Mouse (Mus musculus): ENCODE data around the gene Wnk1. TPM values are rescaled to one million over a fixed set of nuclear protein-coding genes. Genes with fewer than 3 reads are reported as not detected.

The Wnk1 gene
- total RNA-seq, 1 experiment from 2014 or later, result 233 TPM

DNA sequence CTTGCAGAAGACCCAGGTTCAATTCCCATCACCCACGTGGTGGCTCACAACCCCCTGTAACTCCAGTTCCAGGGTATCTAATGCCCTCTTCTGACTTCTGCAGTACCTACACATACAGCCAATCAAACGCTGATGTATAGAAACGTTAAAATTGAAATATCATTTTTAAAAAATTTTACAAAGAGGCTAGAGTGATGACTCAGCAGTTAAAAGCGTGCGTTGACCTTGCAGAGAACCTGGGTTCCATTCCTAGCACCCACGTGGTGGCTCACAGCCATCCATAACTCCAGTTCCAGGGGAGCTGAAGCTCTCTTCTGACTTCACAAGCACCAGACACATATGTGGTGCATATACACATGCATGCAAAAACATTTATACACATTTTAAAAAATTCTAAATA, 15.9 kb upstream of the Wnk1 start:
- no peak for ATAC-seq (replicated peaks in 1 of 2; ENCODE audit: insufficient read depth in 1 of 2, low FRiP score in 2 of 2, low TSS enrichment in 1 of 2, low read depth in 1 of 2, poor library complexity in 2 of 2, severe bottlenecking in 2 of 2)

DNA sequence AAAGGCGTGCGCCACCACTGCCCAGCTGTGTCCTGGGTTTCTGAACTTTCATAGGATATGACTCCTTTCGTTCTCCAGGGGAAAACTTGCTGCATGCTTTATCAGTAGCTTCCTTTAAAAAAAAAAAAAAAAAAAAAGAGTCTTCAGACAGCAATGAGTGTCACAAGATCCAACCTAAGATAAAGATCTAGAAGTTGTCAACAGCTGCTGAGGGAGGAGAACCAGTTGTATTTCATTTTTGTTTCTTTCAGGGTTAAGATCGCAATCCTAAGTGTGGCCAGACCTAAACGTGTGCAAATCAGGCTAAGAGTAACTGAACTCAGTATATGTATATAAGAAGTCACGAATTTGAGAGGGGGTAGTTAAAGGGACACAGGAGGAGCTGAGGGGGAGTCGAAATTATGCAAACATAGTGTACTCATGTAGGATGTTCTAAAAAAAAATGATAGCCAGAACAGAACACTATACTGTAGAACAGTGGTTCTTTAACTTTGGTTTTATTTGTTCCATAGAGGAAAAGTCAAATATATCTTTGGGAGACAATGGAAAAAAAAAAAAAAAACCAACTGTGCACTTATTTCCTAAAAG, 9.3 kb upstream of the Wnk1 start:
- no peak for ATAC-seq (replicated peaks in 1 of 2; ENCODE audit: insufficient read depth in 1 of 2, low FRiP score in 2 of 2, low TSS enrichment in 1 of 2, low read depth in 1 of 2, poor library complexity in 2 of 2, severe bottlenecking in 2 of 2)

GRCm38 (mm10) chr6:120045406-120045805, 6.9 kb upstream of the Wnk1 start:
- ATAC-seq (replicated peaks in 1 of 2; ENCODE audit: insufficient read depth in 1 of 2, low FRiP score in 2 of 2, low TSS enrichment in 1 of 2, low read depth in 1 of 2, poor library complexity in 2 of 2, severe bottlenecking in 2 of 2), result no peak

DNA sequence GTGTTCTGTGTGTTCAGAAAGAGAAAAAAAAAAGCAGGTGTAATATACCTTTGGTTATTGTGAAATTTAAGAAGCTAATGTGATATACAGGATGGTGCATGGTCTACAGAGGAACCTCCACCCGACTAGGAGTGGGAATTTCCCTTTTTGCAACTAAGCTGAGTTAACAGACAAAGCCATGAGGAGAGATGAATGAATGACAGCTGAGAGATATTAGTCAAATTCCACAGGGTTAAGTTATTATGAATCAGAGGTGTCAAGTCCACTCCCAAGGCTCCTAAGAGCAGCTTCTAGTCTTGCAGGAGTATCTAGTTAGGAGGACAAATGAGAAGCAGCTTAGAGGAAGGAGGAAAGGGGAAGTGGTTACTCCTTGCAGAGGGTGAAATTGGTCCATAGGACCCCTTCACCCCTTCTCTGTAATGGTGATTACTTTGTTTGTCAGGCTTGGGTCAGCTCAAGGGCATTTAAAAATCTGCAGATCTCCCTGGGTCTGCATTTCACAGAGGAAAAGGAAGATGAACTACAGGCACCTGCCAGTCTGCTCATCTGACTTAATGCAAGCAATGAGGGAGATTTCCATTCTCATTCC, 4.3 kb upstream of the Wnk1 start:
- peak; percentile 47 to 51 for ATAC-seq (replicated peaks in 1 of 2; ENCODE audit: insufficient read depth in 1 of 2, low FRiP score in 2 of 2, low TSS enrichment in 1 of 2, low read depth in 1 of 2, poor library complexity in 2 of 2, severe bottlenecking in 2 of 2)

GRCm38 (mm10) chr6:120040557-120040857, 2.0 kb upstream of the Wnk1 start:
- no peak for ATAC-seq (replicated peaks in 1 of 2; ENCODE audit: insufficient read depth in 1 of 2, low FRiP score in 2 of 2, low TSS enrichment in 1 of 2, low read depth in 1 of 2, poor library complexity in 2 of 2, severe bottlenecking in 2 of 2)

GRCm38 (mm10) chr6:120039668-120040556, 1.4 kb upstream of the Wnk1 start:
- ATAC-seq (replicated peaks in 1 of 2; ENCODE audit: insufficient read depth in 1 of 2, low FRiP score in 2 of 2, low TSS enrichment in 1 of 2, low read depth in 1 of 2, poor library complexity in 2 of 2, severe bottlenecking in 2 of 2), result peak; percentile 54 to 59

DNA sequence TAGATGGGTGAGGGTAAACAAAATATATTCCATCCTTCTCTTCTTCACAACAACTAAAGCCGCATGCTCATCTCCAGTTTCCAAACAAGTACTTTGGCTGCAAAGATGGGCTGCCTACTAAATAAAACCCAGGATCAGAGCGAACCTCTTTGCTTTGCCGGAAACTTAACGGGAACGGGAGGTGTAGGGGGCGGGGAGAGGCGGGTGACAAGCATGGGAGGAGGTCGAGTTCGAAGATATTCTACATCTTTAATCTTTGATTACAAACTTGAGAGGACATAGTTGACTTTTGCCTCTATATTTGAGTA, 738 bp upstream of the Wnk1 start:
- ATAC-seq (replicated peaks in 1 of 2; ENCODE audit: insufficient read depth in 1 of 2, low FRiP score in 2 of 2, low TSS enrichment in 1 of 2, low read depth in 1 of 2, poor library complexity in 2 of 2, severe bottlenecking in 2 of 2), result no peak

GRCm38 (mm10) chr6:120037636-120038365, 671 bp downstream of the Wnk1 start:
- ATAC-seq (replicated peaks in 1 of 2; ENCODE audit: insufficient read depth in 1 of 2, low FRiP score in 2 of 2, low TSS enrichment in 1 of 2, low read depth in 1 of 2, poor library complexity in 2 of 2, severe bottlenecking in 2 of 2), result no peak

DNA sequence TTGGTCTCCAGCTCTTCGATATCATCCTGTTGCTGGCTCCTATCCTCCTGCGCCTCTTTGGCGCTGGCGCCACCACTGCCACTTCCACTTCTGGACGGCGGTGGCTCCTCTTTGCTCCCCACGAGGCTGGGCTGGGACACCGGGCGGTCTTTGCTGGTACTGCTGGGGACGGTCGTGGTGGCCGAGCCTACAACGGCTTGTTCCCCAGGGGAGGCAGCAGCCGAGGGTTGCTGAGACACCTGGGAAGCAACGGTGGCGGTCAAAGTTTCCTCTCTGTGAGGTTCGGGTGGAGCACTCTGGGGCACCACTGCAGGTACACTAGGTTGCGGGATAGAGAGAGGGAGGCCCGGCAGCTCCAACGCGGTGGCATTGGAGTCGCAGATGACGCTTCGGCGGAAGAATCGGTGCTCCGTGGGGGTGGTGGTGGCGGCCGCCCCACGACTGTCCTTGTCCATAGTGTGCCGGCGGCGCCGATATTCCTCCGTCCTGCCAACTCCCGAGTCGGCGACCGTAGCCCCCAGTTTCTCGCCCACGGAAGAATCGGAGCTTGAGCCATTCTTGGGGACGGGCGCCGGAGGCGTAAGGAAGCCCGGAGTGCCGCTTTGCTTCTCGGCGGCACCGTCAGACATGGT, 1.4 kb downstream of the Wnk1 start:
- peak; percentile 57 to 75 for ATAC-seq (replicated peaks in 1 of 2; ENCODE audit: insufficient read depth in 1 of 2, low FRiP score in 2 of 2, low TSS enrichment in 1 of 2, low read depth in 1 of 2, poor library complexity in 2 of 2, severe bottlenecking in 2 of 2)

DNA sequence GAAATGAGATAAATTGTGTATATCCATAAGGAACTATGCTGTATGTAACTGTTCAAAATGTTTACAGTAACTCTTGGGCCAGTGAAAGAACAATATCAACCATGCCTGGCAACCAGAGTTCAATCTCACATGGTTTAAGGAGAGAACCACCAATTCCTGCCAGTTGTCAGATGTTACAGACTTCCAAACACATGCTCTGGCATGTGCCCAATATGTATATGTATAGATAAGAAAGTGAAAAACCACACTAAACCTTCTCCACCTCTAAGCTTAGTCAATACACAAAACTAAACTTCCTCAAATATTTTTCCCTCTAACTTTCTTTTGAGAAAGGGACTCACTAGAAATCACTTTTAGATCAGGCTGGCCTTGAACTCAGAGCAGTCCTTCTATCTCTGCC, 13.9 kb downstream of the Wnk1 start:
- ATAC-seq (replicated peaks in 1 of 2; ENCODE audit: insufficient read depth in 1 of 2, low FRiP score in 2 of 2, low TSS enrichment in 1 of 2, low read depth in 1 of 2, poor library complexity in 2 of 2, severe bottlenecking in 2 of 2), result peak in 1 of 2 experiments; percentile 51; a peak in 1 of 4 replicates

DNA sequence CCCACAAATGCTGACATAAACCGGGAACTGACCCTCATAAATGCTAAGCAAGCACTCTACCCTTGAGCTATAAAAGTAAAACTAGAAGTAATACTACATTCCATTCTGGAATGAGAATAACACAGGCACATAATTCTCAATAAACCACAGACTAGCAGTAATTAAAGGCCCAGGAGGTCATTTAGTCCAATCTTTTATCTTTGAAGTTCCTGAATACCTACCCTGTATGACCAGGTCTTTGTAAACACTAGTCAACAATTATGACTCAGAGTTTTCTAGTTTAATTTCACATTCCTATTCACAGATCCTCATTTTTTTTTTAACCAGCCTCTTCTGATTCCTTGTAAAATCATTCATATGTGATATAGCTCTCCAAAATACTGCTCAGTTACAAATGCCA, 14.7 kb downstream of the Wnk1 start:
- ATAC-seq (replicated peaks in 1 of 2; ENCODE audit: insufficient read depth in 1 of 2, low FRiP score in 2 of 2, low TSS enrichment in 1 of 2, low read depth in 1 of 2, poor library complexity in 2 of 2, severe bottlenecking in 2 of 2), result no peak

- no peak for ATAC-seq (replicated peaks in 1 of 2; ENCODE audit: insufficient read depth in 1 of 2, low FRiP score in 2 of 2, low TSS enrichment in 1 of 2, low read depth in 1 of 2, poor library complexity in 2 of 2, severe bottlenecking in 2 of 2)
Observed at GRCm38 (mm10) chr6:120022042-120022441, 16.4 kb downstream of the Wnk1 start.

- ATAC-seq (replicated peaks in 1 of 2; ENCODE audit: insufficient read depth in 1 of 2, low FRiP score in 2 of 2, low TSS enrichment in 1 of 2, low read depth in 1 of 2, poor library complexity in 2 of 2, severe bottlenecking in 2 of 2), result no peak
Observed at GRCm38 (mm10) chr6:120019697-120020096, 18.8 kb downstream of the Wnk1 start.

DNA sequence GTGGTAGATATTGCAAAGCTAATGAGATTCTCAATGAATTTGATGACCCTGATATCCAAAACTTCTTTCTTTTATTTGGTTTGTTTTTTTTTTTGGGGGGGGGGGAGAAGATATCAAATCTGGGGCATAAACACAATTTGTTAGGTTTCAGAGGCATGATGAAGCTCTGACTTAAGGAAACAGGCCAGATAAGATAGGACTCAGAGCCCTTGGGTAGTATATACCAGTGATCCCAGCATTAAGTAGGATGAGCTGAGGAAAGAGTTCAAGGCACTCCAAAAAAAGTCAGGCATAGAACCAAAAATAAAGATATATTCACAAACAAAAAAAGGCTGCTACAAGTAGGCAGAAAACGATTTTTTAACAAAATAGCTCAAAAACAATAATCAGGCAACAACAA, 25.3 kb downstream of the Wnk1 start:
- ATAC-seq (replicated peaks in 1 of 2; ENCODE audit: insufficient read depth in 1 of 2, low FRiP score in 2 of 2, low TSS enrichment in 1 of 2, low read depth in 1 of 2, poor library complexity in 2 of 2, severe bottlenecking in 2 of 2), result no peak

DNA sequence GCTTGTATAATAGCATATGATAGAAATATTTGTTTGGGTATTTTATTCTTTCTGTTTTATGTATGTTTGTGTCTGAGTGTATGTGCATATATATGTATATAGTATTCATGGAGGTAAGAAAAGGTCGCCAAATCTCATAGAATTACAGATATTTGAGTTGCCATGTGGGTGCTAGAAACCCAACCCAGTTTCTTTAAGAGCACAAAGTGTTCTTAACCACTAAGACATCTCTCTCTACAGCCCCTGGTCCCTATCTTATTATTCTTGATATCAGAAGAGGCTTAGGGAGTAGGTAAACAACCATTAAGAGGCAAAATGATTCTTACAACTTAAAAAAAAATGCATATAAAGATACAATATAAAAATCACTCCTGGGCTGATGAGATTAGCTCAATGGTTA, 27.0 kb downstream of the Wnk1 start:
- no peak for ATAC-seq (replicated peaks in 1 of 2; ENCODE audit: insufficient read depth in 1 of 2, low FRiP score in 2 of 2, low TSS enrichment in 1 of 2, low read depth in 1 of 2, poor library complexity in 2 of 2, severe bottlenecking in 2 of 2)

DNA sequence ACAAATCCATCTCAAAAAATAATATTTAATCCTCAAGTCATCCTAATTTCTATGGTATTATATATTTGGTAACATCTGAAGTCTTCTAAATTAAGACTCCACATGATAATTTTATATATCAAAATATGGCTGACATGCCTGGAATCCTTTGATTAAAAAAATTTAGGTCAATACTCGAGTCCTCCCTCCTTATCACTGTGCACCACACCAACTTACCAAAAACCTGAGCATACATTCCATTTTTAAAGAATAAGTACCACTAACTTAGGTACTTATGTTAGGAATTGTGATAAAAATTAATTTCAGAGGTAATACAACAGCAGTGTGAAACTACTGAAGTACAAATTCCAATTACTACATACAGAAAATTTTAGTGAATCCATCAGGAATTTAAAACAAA, 27.5 kb downstream of the Wnk1 start:
- ATAC-seq (replicated peaks in 1 of 2; ENCODE audit: insufficient read depth in 1 of 2, low FRiP score in 2 of 2, low TSS enrichment in 1 of 2, low read depth in 1 of 2, poor library complexity in 2 of 2, severe bottlenecking in 2 of 2), result no peak

DNA sequence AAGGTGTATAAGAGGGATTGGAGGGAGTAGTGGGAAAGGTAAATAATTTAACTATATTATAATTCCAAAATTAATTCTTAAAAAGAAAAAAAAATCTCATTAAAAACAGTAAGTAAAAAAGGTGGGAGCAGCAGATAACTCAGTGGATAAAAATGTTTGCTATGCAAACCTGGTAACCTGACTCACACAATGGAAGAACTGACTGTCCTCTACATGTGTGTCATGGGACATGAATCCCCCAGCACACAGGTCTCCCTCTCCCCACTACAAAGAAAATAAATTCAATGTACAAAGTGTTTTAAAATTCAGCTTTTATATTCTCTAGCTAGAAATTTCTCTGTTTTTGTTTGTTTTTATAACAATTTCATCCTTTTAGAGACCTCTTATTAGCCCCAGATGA, 27.9 kb downstream of the Wnk1 start:
- no peak for ATAC-seq (replicated peaks in 1 of 2; ENCODE audit: insufficient read depth in 1 of 2, low FRiP score in 2 of 2, low TSS enrichment in 1 of 2, low read depth in 1 of 2, poor library complexity in 2 of 2, severe bottlenecking in 2 of 2)

GRCm38 (mm10) chr6:120001718-120002117, 36.8 kb downstream of the Wnk1 start:
- no peak for ATAC-seq (replicated peaks in 1 of 2; ENCODE audit: insufficient read depth in 1 of 2, low FRiP score in 2 of 2, low TSS enrichment in 1 of 2, low read depth in 1 of 2, poor library complexity in 2 of 2, severe bottlenecking in 2 of 2)
